Mouse (Mus musculus): ENCODE data around the gene Cebpb. TPM values are rescaled to one million over a fixed set of nuclear protein-coding genes. Genes with fewer than 3 reads are reported as not detected.

Gene Cebpb
- polyA plus RNA-seq, 1 experiment, result 8.7 TPM

DNA sequence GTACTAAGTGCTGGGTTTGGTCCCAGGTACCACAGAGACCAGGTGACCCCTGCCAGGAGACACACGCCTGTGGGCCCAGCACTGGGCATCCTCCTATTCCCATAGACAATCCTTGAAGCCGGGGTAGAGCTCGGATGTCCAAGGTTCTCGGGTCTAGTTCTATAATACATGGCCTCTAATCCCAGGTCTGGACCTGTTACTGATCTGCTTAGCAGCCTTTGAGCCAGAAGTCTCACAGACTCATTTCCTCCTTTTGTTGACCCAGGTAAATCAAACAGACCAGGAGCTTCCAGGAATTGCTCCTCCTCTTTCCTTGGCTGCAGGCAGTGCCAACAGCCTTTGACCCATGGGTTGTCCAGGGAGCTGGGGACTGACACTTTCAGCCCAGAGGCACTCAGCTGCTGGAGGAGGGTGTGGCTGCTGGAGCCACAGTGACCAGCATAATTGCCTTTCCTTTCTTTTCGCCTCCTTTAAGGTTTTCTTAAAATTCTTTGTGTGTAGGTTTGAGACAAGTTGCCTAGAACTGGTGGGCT is 17.5 kb upstream of the Cebpb start:
- TF ChIP-seq CTCF (IDR thresholded peaks at IDR 0.05; ENCODE audit: borderline replicate concordance, insufficient read depth, low read depth, low read length) (no peak), POLR2A (IDR thresholded peaks at IDR 0.05; ENCODE audit: borderline replicate concordance, insufficient read depth, low read length) (no peak)
- Histone ChIP-seq H3K27ac (ENCODE audit: insufficient read depth, low read length) (no peak overlapping the region), H3K4me3 (replicated peaks; ENCODE audit: insufficient read depth, low read depth, low read length) (no peak overlapping the region), H3K4me1 (ENCODE audit: control insufficient read depth, insufficient read depth, low read length) (no peaks in the 10 kb centered on the region), H3K27me3 (ENCODE audit: control insufficient read depth, insufficient read depth, low read length) (no peaks in the 10 kb centered on the region)
- no peak for DNase-seq
- 89% methylated on average over 5 of the region's 5 CpGs for WGBS

DNA sequence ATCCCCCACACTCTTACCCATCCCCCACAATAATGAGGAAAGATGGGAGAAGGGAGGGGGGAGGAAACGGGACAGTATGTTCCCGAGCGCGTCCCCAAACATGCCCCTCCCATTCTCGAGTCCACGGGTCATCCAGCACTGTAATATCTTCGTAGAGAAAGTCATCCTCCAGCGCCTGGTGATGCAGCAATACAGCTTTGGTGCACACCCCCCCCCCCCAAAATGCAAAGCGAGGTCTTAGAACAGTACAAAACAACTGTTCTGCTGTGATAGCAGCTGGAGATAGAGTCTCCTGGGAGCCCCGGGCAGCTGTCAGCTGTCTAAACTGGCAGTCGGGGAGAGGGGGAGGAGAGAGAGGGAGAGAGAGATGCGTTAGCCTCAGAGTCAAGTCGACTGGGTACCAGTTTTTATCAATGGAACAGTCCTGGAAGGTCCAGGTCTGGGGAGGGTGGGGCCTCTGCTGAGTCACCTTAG is 16.5 kb upstream of the Cebpb start:
- no peak overlapping the region for H3K27ac ChIP-seq (ENCODE audit: insufficient read depth, low read length)
- TF ChIP-seq POLR2A (IDR thresholded peaks at IDR 0.05; ENCODE audit: borderline replicate concordance, insufficient read depth, low read length) (no peak), CTCF (IDR thresholded peaks at IDR 0.05; ENCODE audit: borderline replicate concordance, insufficient read depth, low read depth, low read length) (no peak)
- DNase-seq, result no peak
- no peak overlapping the region for H3K4me3 ChIP-seq (replicated peaks; ENCODE audit: insufficient read depth, low read depth, low read length)
- 24% methylated on average over 13 of the region's 13 CpGs for WGBS
- H3K27me3 ChIP-seq (ENCODE audit: control insufficient read depth, insufficient read depth, low read length), result no peaks in the 10 kb centered on the region
- no peaks in the 10 kb centered on the region for H3K4me1 ChIP-seq (ENCODE audit: control insufficient read depth, insufficient read depth, low read length)

DNA sequence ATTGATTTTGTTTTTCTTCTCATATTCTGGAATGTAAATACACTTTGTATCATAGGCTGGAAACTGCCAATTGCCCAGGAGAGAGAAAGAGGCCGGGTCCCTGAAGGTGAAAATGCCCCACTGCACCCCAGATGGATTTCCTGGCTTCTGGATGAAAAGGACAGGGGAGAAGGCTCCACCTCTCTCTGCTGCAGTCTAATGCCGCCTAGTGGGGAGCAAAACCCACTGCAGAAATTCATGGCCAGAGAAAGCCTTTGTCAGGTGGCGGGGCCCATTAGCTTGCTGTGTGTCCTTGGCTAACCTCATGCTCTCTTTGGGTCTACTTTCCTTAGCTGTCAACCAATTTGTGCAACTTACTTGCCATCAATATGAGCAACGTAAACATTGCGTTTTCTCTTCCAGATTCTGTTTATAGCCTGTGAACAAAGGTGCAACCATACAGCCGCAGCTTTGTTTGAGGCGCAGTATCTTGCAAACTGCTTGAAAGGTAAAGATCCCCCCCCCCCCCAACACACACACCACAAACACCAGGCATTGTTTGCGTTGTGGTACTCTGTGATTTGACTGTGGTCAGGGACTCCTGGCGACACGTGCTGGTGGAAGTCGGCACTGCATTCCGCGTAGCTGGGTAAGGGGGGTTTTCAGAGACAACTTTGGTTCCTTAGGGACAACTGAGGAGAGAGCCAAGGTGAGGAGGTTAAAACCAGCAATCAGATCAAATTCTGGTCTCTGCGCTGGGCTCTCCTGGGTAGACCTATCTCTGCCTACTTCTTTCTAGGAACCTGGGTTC is 13.4 kb upstream of the Cebpb start:
- Histone ChIP-seq H3K27me3 (ENCODE audit: control insufficient read depth, insufficient read depth, low read length) (no peaks in the 10 kb centered on the region), H3K27ac (ENCODE audit: insufficient read depth, low read length) (no peak overlapping the region), H3K4me3 (replicated peaks; ENCODE audit: insufficient read depth, low read depth, low read length) (no peak overlapping the region), H3K4me1 (ENCODE audit: control insufficient read depth, insufficient read depth, low read length) (no peaks in the 10 kb centered on the region)
- WGBS, result 46% methylated on average over 14 of the region's 14 CpGs
- no peak for DNase-seq
- TF ChIP-seq CTCF (IDR thresholded peaks at IDR 0.05; ENCODE audit: borderline replicate concordance, insufficient read depth, low read depth, low read length), result peak; percentile 42; the same call in 1 of the 2 replicates
- TF ChIP-seq POLR2A (IDR thresholded peaks at IDR 0.05; ENCODE audit: borderline replicate concordance, insufficient read depth, low read length), result no peak

DNA sequence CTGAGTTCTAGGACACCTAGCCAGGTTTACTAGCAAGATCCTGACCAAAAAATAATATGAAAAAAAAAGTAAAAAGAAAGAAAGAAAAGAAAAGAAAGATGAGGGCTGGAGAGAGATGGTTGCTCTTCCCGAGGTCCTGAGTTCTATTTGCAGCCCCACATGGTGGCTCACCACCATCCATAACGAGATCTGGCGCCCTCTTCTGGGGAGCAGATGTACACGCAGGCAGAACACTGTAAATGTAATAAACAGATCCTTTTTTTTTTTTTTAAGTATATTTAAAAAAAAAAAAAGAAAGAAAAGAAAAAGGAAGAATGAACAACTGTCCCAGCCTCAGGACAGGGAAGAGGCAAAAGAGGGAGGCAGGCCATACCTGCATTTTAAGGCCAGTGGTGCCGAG is 10.1 kb upstream of the Cebpb start:
- H3K27ac ChIP-seq (ENCODE audit: insufficient read depth, low read length), result no peak overlapping the region
- WGBS, result 52% methylated on average over 5 of the region's 5 CpGs
- TF ChIP-seq POLR2A (IDR thresholded peaks at IDR 0.05; ENCODE audit: borderline replicate concordance, insufficient read depth, low read length) (no peak), CTCF (IDR thresholded peaks at IDR 0.05; ENCODE audit: borderline replicate concordance, insufficient read depth, low read depth, low read length) (peak; percentile 29; the same call in 1 of the 2 replicates)

GRCm38 (mm10) chr2:167679902-167680430 is 8.7 kb upstream of the Cebpb start:
- no peaks in the 10 kb centered on the region for H3K4me1 ChIP-seq (ENCODE audit: control insufficient read depth, insufficient read depth, low read length)
- peak; percentile 93 for TF ChIP-seq CTCF (IDR thresholded peaks at IDR 0.05; ENCODE audit: borderline replicate concordance, insufficient read depth, low read depth, low read length)
- no peak for TF ChIP-seq POLR2A (IDR thresholded peaks at IDR 0.05; ENCODE audit: borderline replicate concordance, insufficient read depth, low read length)
- WGBS, result 3% methylated on average over 13 of the region's 13 CpGs
- no peak overlapping the region for H3K27ac ChIP-seq (ENCODE audit: insufficient read depth, low read length)
- peak; percentile 71 to 79 for DNase-seq
- H3K27me3 ChIP-seq (ENCODE audit: control insufficient read depth, insufficient read depth, low read length), result no peaks in the 10 kb centered on the region
- no peak overlapping the region for H3K4me3 ChIP-seq (replicated peaks; ENCODE audit: insufficient read depth, low read depth, low read length)

More for the DNA sequence above, 10.1 kb upstream of the Cebpb start:
- no peaks in the 10 kb centered on the region for H3K4me1 ChIP-seq (ENCODE audit: control insufficient read depth, insufficient read depth, low read length)
- H3K4me3 ChIP-seq (replicated peaks; ENCODE audit: insufficient read depth, low read depth, low read length), result no peak overlapping the region
- no peaks in the 10 kb centered on the region for H3K27me3 ChIP-seq (ENCODE audit: control insufficient read depth, insufficient read depth, low read length)
- no peak for DNase-seq

- TF ChIP-seq POLR2A (IDR thresholded peaks at IDR 0.05; ENCODE audit: borderline replicate concordance, insufficient read depth, low read length) (no peak), CTCF (IDR thresholded peaks at IDR 0.05; ENCODE audit: borderline replicate concordance, insufficient read depth, low read depth, low read length) (peak; percentile 57; the same call in 1 of the 2 replicates)
- DNase-seq, result no peak
- WGBS, result 48% methylated on average over 5 of the region's 5 CpGs
Observed at GRCm38 (mm10) chr2:167680657-167681056, 8.1 kb upstream of the Cebpb start.

DNA sequence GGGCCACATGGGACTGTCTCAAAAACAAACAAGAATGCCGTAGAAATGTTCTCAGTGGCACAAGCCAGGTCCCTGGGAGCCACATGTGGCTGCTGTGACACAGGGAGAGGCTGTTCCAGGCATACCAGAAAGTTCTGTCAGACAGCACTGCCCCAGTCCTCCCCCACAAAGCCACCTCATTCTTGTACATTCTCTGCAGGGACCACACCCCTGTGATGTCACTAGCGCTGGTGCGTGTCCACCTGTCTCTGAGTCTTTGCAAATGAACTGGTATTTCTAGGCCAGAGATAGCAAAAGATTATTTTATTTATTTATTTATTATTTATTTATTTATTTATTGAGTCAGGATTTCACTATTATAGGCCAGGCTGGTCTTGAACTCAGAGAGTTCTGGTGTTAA is 5.0 kb upstream of the Cebpb start:
- H3K4me1 ChIP-seq (ENCODE audit: control insufficient read depth, insufficient read depth, low read length), result no peaks in the 10 kb centered on the region
- no peak overlapping the region for H3K27ac ChIP-seq (ENCODE audit: insufficient read depth, low read length)
- H3K4me3 ChIP-seq (replicated peaks; ENCODE audit: insufficient read depth, low read depth, low read length), result no peak overlapping the region
- no peak for TF ChIP-seq CTCF (IDR thresholded peaks at IDR 0.05; ENCODE audit: borderline replicate concordance, insufficient read depth, low read depth, low read length)
- no peak for TF ChIP-seq POLR2A (IDR thresholded peaks at IDR 0.05; ENCODE audit: borderline replicate concordance, insufficient read depth, low read length)
- WGBS, result 89% methylated on average over 3 of the region's 3 CpGs
- DNase-seq, result no peak
- no peaks in the 10 kb centered on the region for H3K27me3 ChIP-seq (ENCODE audit: control insufficient read depth, insufficient read depth, low read length)

More at GRCm38 (mm10) chr2:167680657-167681056, 8.1 kb upstream of the Cebpb start:
- Histone ChIP-seq H3K4me1 (ENCODE audit: control insufficient read depth, insufficient read depth, low read length) (no peaks in the 10 kb centered on the region), H3K27me3 (ENCODE audit: control insufficient read depth, insufficient read depth, low read length) (no peaks in the 10 kb centered on the region), H3K27ac (ENCODE audit: insufficient read depth, low read length) (no peak overlapping the region), H3K4me3 (replicated peaks; ENCODE audit: insufficient read depth, low read depth, low read length) (no peak overlapping the region)
